9 mouse cellular contexts compared by ENCODE assay signal in genomic region chr6:55717209-55717608, GRCm38 (mm10). TPM values are rescaled to one million over a fixed set of nuclear protein-coding genes. Genes with fewer than 3 reads are reported as not detected.
DNase-seq lines count a peak whose midpoint lies in the region; ATAC-seq lines count a peak whose summit lies in the region.
"Had no signal": no experiment of that assay in that cellular context is flagged by ENCODE, and none has a peak within 500 bp of the region (broad histone marks: within the 10 kb centered on the region; RNA-seq: fewer than 3 reads in every experiment).

No protein-coding gene starts in this region.

- H3K4me2 ChIP-seq in forebrain, embryonic 11.5 days (ENCODE audit: low read depth, low read length, severe bottlenecking) = no peak overlapping the region
- no peak overlapping the region for H3K4me2 ChIP-seq in forebrain, embryonic 15.5 days (replicated peaks)
- no peak overlapping the region for H3K4me2 ChIP-seq in embryonic facial prominence, embryonic 14.5 days (ENCODE audit: low read depth, low read length)
- no peak overlapping the region for H3K4me2 ChIP-seq in intestine, embryonic 16.5 days (ENCODE audit: low read depth, low read length)
- no peak overlapping the region for H3K4me2 ChIP-seq in midbrain, embryonic 14.5 days (ENCODE audit: low read length)

- no peaks in the 10 kb centered on the region for H3K36me3 ChIP-seq in forebrain, embryonic 11.5 days (ENCODE audit: control insufficient read depth, insufficient read depth, low read length)
- H3K36me3 ChIP-seq in forebrain, embryonic 15.5 days = no peaks in the 10 kb centered on the region
- no peaks in the 10 kb centered on the region for H3K36me3 ChIP-seq in embryonic facial prominence, embryonic 14.5 days (ENCODE audit: control insufficient read depth, insufficient read depth, low read length)
- H3K36me3 ChIP-seq in intestine, embryonic 16.5 days (ENCODE audit: control insufficient read depth, insufficient read depth, low read length) = no peaks in the 10 kb centered on the region
- H3K36me3 ChIP-seq in midbrain, embryonic 14.5 days (ENCODE audit: control insufficient read depth, insufficient read depth, low read length) = no peaks in the 10 kb centered on the region

- WGBS in forebrain, embryonic 11.5 days = 34% methylated on average over 5 of the region's 5 CpGs
- WGBS in forebrain, embryonic 15.5 days = 37% methylated on average over 5 of the region's 5 CpGs
- 30% methylated on average over 5 of the region's 5 CpGs for WGBS in embryonic facial prominence, embryonic 14.5 days
- 38% methylated on average over 5 of the region's 5 CpGs for WGBS in intestine, embryonic 16.5 days
- WGBS in midbrain, embryonic 14.5 days = 42% methylated on average over 5 of the region's 5 CpGs

- H3K27ac ChIP-seq in forebrain, embryonic 11.5 days (ENCODE audit: low read depth, low read length) = no peak overlapping the region
- no peak overlapping the region for H3K27ac ChIP-seq in forebrain, embryonic 15.5 days (replicated peaks)
- H3K27ac ChIP-seq in embryonic facial prominence, embryonic 14.5 days (replicated peaks; ENCODE audit: low read depth, low read length) = no peak overlapping the region
- no peak overlapping the region for H3K27ac ChIP-seq in intestine, embryonic 16.5 days (ENCODE audit: low read length)
- H3K27ac ChIP-seq in midbrain, embryonic 14.5 days (replicated peaks; ENCODE audit: low read depth, low read length) = no peak overlapping the region

- DNase-seq in forebrain, embryonic 11.5 days (ENCODE audit: low spot score) = peak; percentile 73
- DNase-seq in adrenal gland, postnatal 4 days (ENCODE audit: low spot score in 2 of 2) = peak; percentile 23 to 34
- peak; percentile 48 for DNase-seq in embryonic facial prominence, embryonic 14.5 days (ENCODE audit: low spot score)
- peak; percentile 45 for DNase-seq in left cerebral cortex, adult 8-10 months (ENCODE audit: low spot score in 2 of 2)
- DNase-seq in midbrain, embryonic 14.5 days = peak; percentile 73
- peak; percentile 21 for DNase-seq in thymus, postnatal 14 days

- H3K4me1 ChIP-seq in forebrain, embryonic 11.5 days (replicated peaks; ENCODE audit: control insufficient read depth, insufficient read depth, low read length) = no peaks in the 10 kb centered on the region
- H3K4me1 ChIP-seq in forebrain, embryonic 15.5 days = no peaks in the 10 kb centered on the region; the same call in 1 of the 2 replicates
- H3K4me1 ChIP-seq in embryonic facial prominence, embryonic 14.5 days (ENCODE audit: control insufficient read depth, insufficient read depth, low read length) = no peaks in the 10 kb centered on the region
- H3K4me1 ChIP-seq in intestine, embryonic 16.5 days (ENCODE audit: control insufficient read depth, insufficient read depth, low read length) = no peaks in the 10 kb centered on the region
- H3K4me1 ChIP-seq in midbrain, embryonic 14.5 days (ENCODE audit: control insufficient read depth, insufficient read depth, low read length) = no peaks in the 10 kb centered on the region

- H3K9me3 ChIP-seq in forebrain, embryonic 11.5 days (ENCODE audit: control insufficient read depth, low read length) = no peaks in the 10 kb centered on the region
- no peaks in the 10 kb centered on the region for H3K9me3 ChIP-seq in forebrain, embryonic 15.5 days
- H3K9me3 ChIP-seq in embryonic facial prominence, embryonic 14.5 days (ENCODE audit: control insufficient read depth, low read length) = no peaks in the 10 kb centered on the region
- H3K9me3 ChIP-seq in intestine, embryonic 16.5 days (ENCODE audit: control insufficient read depth, low read length) = no peaks in the 10 kb centered on the region
- H3K9me3 ChIP-seq in midbrain, embryonic 14.5 days (ENCODE audit: control insufficient read depth, low read length) = no peaks in the 10 kb centered on the region

- no peak overlapping the region for H3K4me3 ChIP-seq in forebrain, embryonic 11.5 days (ENCODE audit: low read depth, low read length)
- H3K4me3 ChIP-seq in forebrain, embryonic 15.5 days = no peak overlapping the region
- H3K4me3 ChIP-seq in embryonic facial prominence, embryonic 14.5 days (ENCODE audit: low read depth, low read length) = no peak overlapping the region
- H3K4me3 ChIP-seq in intestine, embryonic 16.5 days (ENCODE audit: low read length) = no peak overlapping the region
- H3K4me3 ChIP-seq in midbrain, embryonic 14.5 days (replicated peaks; ENCODE audit: low read depth, low read length) = no peak overlapping the region

- no peak overlapping the region for H3K9ac ChIP-seq in forebrain, embryonic 11.5 days (ENCODE audit: low read length)
- no peak overlapping the region for H3K9ac ChIP-seq in forebrain, embryonic 15.5 days (replicated peaks)
- no peak overlapping the region for H3K9ac ChIP-seq in embryonic facial prominence, embryonic 14.5 days (ENCODE audit: low read depth, low read length)
- no peak overlapping the region for H3K9ac ChIP-seq in intestine, embryonic 16.5 days (ENCODE audit: low read depth, low read length)
- H3K9ac ChIP-seq in midbrain, embryonic 14.5 days (replicated peaks; ENCODE audit: low read length) = no peak overlapping the region

- 0 out of 2 replicates have a peak, but pooled peaks have one; percentile 56 for ATAC-seq in forebrain, embryonic 11.5 days (replicated peaks; ENCODE audit: low FRiP score)
- no peak for ATAC-seq in forebrain, embryonic 15.5 days (replicated peaks)
- peak; percentile 37; the same call in 1 of the 2 replicates for ATAC-seq in embryonic facial prominence, embryonic 14.5 days (ENCODE audit: low read depth)
- peak; percentile 56; the same call in 1 of the 2 replicates for ATAC-seq in intestine, embryonic 16.5 days
- ATAC-seq in midbrain, embryonic 14.5 days (ENCODE audit: low FRiP score, low TSS enrichment) = no peak

- H3K27me3 ChIP-seq in forebrain, embryonic 11.5 days (ENCODE audit: control insufficient read depth, insufficient read depth, low read length) = no peaks in the 10 kb centered on the region
- no peaks in the 10 kb centered on the region for H3K27me3 ChIP-seq in forebrain, embryonic 15.5 days
- H3K27me3 ChIP-seq in embryonic facial prominence, embryonic 14.5 days (replicated peaks; ENCODE audit: control insufficient read depth, insufficient read depth, low read length) = no peaks in the 10 kb centered on the region
- H3K27me3 ChIP-seq in intestine, embryonic 16.5 days (replicated peaks; ENCODE audit: control insufficient read depth, insufficient read depth, low read length) = no peaks in the 10 kb centered on the region
- H3K27me3 ChIP-seq in midbrain, embryonic 14.5 days (ENCODE audit: control insufficient read depth, insufficient read depth, low read length) = no peaks in the 10 kb centered on the region

RNA-seq across cellular contexts. Expression of gene Neurod6, which starts 36.1 kb away (rescaled TPM):
- 7.6 and 7.8 TPM in 2 replicates for polyA plus RNA-seq in forebrain, embryonic 11.5 days (2014; fragmentation: Nextera tagmentation; extraction: Ambion mirVana)
- polyA plus RNA-seq in forebrain, embryonic 15.5 days (2015; fragmentation: Nextera tagmentation; extraction: Ambion mirVana) = 467 and 475 TPM in 2 replicates
- under 1 TPM in 1 of 2 experiments, not detected in 1; 0.42 TPM for total RNA-seq in adrenal gland, postnatal 4 days (2021)
- not detected in 2 replicates for polyA plus RNA-seq in embryonic facial prominence, embryonic 14.5 days (2014; fragmentation: Nextera tagmentation; extraction: Ambion mirVana)
- polyA plus RNA-seq in intestine, embryonic 16.5 days (2015; fragmentation: Nextera tagmentation; extraction: Ambion mirVana) = not detected in 2 replicates
- total RNA-seq in left cerebral cortex, adult 8-10 months (2022) = 10 to 100 TPM; 44.9 to 56.5 (median 48.9) TPM
- 18.7 and 21.9 TPM in 2 replicates for polyA plus RNA-seq in midbrain, embryonic 14.5 days (2014; fragmentation: Nextera tagmentation; extraction: Ambion mirVana)
- polyA plus RNA-seq: liver, embryonic 16.5 days had no signal

Comparison
In these comparisons a context has a peak if more than half of its experiments do, and no peak if none do; other contexts are left out.
1. ATAC-seq: peak in forebrain, embryonic 11.5 days (single experiment), embryonic facial prominence, embryonic 14.5 days (single experiment) and intestine, embryonic 16.5 days (single experiment); none in forebrain, embryonic 15.5 days (single experiment) and midbrain, embryonic 14.5 days (single experiment).
2. RNA of gene Neurod6, which starts 36.1 kb away (polyA plus RNA-seq): 467 to 475 TPM in forebrain, embryonic 15.5 days; 18.7 to 21.9 TPM in midbrain, embryonic 14.5 days, 7.6 to 7.8 TPM in forebrain, embryonic 11.5 days, not detected in embryonic facial prominence, embryonic 14.5 days and not detected in intestine, embryonic 16.5 days; every median in the first group is over 10 times any median in the second.
3. DNase-seq: peak in every context shown above with its lines; median percentile 73 in forebrain, embryonic 11.5 days; 73 in midbrain, embryonic 14.5 days; 48 in embryonic facial prominence, embryonic 14.5 days; 45 in left cerebral cortex, adult 8-10 months; 28 in adrenal gland, postnatal 4 days; 21 in thymus, postnatal 14 days.